Mouse (Mus musculus) urinary bladder, postnatal 36 days (tissue): ENCODE results near the gene Camta1.

ENCODE experiments used
- DNase-seq, 2 experiments: peaks; one replicate each; pipeline ENCODE4 v3.0.0; 2022; ENCODE audit warnings: low spot score in 2 of 2, mixed read lengths in 1 of 2

Camta1 gene

DNA sequence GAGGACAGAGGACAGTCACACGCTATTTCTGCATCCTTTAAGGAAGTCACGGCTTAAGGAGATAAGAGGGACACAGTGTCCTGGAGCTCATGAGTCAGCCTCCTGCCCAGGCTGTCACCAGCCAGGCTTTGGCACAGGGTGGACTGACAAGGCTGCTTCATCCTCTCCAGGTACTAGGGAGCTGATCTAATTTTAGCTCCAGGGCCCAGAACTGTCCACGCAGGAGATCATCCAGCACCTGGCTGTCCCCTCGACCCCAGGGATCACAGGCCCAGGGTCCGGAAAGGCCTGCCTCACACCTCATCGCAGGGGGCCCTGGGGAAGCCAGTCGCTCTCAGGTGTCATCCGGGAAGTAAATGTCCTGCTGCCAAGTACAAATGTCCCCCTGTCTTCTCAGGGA is 341.6 kb downstream of the Camta1 start:
- no peak for DNase-seq

DNA sequence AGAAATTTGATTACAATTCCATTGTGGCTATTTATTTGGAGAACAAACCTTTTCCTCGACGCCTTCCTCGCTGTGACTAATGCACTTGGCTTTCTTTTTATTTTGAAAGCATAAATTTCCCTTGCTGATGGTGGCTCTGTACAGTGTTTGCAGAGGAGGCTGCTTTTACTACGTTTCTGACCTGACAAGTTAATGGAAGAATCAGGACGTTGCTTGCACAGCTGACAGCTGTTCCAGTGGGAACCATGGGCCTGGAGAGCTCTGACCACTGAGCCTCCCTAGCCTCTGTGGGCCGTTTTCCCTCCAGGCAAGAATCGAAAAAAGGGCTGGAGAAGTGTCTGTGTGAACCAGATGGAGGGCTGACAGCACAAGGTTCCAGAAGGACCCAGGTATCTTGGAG is 342.7 kb downstream of the Camta1 start:
- DNase-seq, result no peak

DNA sequence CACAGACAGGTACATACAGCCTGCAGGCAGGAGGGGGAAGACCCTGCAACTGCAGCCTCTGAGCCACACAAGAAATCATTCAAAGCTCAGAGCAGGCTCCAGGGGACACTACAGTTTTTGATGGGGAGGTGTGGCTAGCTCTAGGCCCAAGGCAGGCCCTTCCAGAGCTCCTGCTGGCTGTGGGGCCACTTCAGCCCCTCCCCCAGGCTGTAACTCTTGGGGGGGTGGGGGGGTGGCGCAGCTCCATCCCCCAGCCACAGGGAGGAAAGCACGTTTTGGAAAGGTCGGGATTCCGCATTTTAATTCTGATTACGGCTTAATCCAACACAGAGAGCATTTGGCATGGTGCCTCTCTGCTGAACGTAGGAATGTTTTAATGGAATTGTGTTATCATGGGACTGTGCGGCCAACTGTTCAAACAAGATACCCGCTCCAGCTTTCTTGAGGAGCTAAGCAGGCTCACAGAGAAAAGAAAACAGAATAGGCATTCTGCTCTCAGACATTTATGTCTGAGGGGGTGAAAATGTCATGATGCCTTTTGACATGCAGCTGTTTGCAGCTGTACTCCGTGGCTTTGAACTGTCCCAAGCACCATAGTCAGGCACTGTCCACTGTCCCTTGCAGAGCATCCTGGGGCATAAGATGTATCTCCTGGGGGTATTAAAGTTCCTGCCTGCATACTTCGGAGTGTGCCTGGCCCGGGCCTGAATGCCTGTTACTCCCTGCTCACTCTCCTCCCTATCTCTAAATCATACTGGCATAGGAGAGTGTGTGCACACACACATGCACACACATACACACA is 344.5 kb downstream of the Camta1 start:
- no peak for DNase-seq

DNA sequence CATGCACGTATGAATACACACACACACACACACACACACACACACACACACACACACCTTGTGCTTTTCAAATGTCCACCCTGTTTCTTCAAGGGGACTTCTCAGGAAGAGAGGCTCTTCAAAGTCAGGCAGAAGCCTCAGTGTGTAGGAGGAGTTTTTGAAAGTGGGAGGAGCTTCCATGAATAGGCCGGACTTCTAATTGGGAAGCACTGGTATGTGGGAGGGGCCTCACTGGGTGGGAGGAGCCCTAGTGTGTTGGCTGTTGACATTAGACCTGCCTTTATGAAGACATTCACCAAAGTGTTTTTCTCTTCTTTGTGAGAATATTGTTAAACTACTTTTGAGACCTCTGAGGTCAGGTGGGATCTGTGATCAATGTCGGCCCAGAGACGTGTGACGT is 346.4 kb downstream of the Camta1 start:
- DNase-seq, result no peak

DNA sequence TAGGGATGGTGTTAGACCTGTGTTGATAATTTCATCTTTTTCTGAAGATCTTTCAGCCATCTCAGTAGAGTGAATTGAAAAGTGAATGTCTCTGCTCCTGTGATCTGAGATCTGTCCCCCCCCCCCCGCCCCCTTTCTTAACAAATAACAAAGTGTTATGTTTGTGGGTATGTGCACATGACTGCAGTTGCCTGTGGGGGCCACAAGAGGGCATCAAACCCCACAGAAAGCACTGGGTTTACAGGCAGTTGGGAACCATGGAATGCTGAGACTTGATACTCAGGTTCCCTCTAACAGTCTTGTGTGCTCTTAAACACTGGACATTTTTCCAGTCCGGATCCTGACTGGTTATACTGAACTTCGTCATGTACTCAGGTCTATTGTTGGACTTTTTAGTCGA is 350.6 kb downstream of the Camta1 start:
- DNase-seq, result no peak

DNA sequence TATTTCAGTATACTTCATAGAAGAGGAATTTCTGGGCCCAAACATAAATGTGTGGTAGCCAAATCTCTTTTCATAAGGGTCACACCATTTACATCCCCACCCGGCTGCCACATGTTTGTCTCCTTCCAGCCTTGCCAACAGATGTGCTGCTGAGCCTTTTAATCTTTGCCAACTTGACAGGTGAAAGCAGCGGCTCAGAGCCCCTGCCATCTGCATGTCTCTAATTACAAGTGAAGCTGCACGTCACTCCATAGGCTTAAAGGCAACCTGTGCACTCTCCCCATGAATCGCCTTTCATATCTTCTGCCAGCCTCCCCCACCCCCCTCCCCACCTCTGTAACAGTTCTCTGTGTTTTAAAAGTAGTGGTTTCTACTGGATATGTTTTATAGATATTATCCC is 351.3 kb downstream of the Camta1 start:
- no peak for DNase-seq

DNA sequence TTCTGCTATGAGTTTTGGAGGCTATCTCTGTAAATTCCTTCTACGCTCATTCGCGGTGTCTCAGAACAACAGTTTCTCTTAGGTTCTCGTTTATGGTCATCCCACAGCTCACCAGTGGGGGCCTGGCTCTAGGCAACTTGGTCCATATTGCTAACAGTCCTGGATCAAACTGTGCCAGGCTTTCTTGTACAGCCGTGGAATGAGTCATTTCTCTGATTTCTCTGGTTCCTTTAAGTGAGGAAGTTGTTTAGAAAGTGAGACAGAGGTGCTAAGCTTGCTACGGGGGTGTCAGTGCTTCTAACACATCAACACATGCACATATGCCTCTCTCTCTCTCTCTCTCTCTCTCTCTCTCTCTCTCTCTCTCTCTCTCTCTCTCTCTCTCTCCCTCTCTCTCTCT is 355.0 kb downstream of the Camta1 start:
- DNase-seq, result no peak

DNA sequence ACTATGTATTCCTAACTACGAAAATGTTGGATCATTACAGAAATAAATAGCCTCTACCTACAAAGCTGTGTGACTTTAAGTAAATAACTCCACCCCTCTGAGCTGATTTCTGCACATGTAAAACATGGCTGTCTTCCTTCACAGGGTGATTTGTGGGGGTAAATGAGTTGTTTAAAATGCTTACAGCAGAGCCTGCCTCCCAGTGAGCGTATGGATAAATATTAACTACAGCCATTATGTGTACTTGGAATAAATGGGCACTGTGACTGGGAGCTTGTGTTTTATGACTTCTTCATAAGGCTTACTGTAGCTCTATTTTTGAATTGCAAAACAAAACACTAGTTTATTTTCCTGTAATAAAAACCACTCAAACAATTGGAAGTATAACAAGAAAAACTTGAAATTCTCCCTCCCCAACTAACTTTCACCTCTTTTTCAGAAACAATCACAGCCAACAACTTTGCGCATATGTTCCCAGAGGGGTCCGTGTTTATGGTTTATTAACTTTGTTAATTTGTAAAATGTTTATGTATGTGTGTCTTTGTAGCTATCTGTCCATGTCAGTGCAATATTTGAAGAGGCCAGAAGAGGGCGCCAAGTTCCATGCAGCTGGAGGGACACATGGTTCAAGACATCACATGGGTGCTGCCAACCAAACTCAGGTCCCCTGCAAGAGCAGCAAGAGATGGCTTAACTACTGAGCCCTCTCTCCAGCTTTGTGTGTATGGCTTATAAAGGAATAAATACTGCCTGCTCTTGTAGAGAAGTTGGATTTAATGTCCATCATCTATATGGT is 363.0 kb downstream of the Camta1 start:
- DNase-seq, result no peak

DNA sequence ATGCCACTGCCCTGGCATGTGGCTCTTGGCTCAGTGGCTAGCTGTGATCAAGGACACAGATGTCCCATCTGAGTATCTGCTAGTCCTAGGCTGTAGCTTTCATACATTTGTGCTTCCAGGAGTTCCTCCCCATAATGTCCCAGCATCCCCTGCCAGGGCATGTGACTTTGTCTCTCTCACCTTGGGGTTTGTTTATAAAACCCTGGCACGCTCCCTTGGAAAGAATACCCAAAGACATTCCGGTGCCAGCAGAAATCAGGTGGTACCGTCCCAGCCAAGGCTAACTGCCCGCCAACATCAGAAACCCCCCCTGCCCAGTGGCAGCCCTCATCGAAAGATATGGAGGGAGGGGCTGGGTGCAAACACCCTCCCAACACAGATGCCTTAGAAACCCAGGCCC is 365.1 kb downstream of the Camta1 start:
- DNase-seq, result no peak

DNA sequence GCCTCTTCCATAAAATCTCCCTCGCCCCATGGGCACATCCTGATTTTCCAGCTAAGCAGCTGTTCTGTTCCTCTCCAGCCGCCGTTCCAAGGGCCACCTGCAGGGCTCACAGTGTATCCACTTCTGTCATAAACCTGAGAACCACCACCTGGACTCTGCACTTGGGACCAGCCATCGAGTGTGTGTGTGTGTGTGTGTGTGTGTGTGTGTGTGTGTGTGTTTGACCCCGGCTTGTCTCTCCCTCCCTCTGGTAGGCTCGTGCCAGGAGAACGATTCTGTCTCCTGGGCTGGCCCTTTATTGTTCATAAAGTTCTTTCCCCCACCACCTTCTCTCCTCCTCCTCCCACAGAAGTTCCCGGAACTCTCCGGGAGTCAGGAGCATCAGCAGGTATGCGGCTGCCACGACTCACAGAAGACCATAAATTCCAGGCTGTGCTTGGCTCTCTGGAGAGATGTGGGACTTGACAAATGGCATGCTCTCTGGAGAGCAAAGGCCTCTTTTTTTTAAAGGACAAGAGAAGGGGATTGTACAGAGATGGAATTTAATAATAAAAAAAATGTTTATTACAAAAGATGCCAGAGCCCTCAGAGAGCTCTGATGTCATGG is 366.3 kb downstream of the Camta1 start:
- no peak for DNase-seq

DNA sequence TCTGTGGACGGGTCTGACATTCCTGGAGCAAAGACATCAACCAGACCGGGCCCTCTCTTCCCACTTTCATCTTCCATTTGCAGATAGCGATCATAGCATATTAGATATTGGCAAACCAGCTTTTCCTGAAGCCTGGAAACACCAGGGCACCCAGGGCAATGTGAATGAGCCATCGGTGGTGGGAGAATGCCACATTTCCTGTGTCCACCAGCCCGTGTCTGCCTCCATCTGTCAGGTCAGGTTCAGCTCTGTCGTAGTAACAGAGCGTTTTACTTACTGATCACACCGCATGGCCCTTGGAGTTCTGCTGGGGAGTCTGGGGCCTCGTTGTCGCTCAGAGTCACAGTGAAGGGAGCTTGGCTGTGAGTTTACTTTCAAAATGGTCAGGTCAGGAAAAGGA is 368.9 kb downstream of the Camta1 start:
- no peak for DNase-seq

DNA sequence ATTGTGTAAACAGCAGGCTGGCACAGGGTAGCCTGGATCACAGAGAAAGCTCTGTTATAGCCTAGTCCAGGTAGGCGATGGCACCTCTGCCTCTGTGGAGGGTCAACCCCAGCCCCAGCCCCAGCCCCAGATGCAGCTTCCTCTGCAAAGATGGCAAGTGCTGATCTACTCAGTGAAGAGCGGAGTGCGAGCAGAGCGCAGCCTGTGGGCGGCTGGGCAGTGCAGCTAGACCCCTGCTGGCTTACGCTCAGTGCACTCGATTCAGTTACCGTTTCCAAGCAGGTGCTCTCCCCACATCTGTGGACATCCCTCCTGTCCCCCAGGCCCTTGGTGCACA is 377.7 kb downstream of the Camta1 start:
- DNase-seq, result no peak

DNA sequence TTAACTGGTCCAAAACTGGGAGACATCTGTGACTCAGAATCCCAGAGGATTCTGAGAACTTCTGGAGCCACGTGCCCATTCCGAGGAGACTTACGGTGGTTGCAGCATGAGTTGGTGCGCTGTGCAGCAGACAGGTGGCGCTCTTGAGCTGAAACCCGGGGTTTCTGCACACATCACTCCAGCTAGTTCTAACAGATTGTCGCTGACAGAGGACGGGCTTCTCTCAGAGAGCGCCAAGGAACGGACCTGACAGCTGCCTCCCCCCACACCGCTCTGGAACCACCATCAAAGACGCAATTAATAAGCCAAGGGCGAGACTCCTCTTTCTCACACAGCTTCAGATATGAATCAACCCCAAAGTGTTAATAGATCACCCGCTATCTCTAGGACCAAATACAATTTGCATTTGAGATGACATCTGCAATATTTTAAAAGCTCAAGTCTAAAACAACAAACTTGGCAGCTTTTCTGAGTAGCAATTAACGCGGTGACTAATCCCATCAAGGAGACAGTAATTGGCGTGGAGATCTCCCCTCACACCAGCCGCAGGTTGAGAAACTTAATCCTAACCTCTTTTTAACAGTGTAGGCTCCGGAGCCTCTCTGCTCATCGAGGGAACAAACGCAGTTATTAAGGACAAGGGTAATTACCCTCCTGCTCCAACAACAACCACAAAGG is 378.2 kb downstream of the Camta1 start:
- DNase-seq, result peak; percentile 18 to 31

DNA sequence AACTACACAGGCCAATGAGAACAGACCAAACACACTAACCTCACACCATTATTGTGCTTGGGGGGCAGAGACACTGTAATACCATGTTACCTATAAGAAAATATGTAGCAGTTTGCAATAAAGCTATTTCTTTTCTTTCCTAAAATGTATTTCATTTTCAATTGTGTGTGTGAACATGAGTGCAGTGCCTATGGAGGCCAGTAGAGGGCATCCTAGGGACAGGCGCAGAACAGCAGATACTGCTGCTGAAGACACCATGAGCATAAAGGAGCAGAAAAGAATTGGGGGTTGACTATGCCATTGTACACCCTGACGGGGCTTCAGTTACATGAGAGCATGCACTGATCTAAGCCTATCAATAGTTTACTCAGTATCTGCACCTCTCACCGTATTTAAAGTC is 380.7 kb downstream of the Camta1 start:
- no peak for DNase-seq

DNA sequence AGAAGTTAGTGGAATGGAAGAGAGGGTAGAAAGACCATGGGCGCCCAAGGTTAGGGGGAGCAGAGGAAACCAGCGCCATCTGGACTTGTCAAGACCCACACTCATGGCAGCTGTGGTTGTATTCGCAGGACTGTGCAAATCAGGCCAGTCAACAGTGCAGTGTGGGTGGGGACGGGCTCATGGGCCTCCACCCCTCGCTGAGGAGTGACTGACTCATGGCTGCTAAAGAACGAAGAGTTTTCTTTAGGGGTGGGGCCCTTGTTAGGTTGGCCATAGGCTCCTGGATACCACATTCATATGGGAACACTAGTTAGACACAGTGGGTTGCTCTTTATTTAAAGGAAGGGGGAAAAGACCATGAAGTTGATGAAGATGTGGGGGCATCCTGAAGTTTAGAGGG is 383.7 kb downstream of the Camta1 start:
- DNase-seq, result no peak

DNA sequence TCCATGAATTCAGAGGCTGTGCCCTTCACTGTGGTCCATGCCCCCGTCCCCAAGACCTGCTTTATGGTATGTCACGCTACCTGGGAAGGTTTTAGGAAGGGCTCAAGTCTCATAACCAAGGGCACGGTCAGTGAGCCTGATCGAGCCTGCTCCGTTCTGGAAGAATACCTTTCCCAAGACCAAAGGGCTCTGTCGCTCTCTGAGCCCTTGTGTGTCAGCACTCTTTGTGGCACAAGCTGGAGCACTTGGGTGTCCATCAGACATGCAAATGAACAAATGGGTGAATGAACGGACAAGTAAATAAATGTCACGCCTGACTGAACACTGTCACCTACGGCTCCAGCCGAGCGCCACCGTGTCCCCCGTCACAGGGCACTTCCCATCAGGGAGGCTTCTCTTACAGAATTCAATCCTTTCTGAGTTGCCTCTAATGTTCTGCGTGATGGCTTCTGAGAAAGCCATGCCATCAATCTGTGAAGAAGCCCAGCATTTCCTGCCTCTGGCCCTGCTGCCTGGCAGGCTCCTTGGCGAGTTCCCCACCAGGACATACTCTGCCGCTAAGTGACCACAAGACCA is 386.7 kb downstream of the Camta1 start:
- no peak for DNase-seq

DNA sequence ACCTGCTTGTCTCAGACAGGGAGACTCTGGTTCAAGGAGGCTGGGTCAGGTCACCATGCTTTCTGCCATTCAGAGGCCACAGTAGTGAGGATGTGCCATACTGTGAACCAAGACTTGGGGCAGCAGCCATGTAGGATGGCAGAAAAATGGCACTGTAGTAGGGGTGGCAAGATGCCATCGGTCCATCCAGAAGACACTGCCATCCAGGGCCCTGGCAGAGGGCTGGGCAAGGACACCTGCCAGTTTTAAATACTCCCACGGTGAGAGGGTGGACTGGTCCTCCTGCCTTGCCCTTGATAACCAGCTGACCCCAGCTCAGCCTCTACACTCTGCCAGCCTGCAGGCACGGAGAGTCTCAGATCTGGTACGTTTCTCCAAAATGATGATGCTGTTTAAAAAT is 389.8 kb downstream of the Camta1 start:
- no peak for DNase-seq

DNA sequence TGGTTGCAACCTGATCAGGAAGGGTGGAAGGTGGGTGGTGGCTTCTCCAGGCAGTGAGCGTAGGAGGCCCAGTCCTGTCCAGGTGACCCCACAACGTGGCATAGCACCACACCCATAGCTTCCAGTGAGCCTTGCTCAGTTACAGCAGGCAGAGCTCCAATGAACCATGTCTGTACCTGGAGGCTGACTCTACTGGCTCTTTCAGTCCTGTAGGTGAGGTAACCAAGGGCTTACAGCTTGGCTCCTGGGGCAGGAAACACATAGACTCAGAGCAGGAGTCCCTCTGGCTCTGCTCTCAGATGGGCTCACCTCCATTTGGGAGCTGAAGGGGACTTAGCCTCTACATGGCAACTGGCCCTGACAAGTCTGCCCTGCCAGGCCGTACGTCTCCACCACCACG is 393.3 kb downstream of the Camta1 start:
- DNase-seq, result no peak

DNA sequence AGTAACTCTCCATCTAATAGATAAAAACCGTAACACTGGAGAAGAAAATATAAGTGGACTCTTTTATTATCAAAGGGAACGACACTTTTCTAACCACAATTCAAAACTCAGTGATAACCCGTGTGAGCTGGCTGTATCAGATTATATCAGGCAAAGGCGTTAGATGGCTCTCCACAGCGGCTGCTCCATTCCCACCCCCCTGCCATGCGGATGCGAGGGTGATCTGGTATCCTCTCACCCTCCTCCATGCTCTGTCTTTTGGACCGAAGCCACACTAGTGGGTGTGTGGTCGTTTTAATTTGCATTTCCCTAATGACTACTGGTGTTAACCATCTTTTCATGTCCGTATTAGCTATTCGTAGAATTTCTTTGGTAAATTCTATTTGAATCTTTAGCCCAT is 403.0 kb downstream of the Camta1 start:
- DNase-seq, result no peak

DNA sequence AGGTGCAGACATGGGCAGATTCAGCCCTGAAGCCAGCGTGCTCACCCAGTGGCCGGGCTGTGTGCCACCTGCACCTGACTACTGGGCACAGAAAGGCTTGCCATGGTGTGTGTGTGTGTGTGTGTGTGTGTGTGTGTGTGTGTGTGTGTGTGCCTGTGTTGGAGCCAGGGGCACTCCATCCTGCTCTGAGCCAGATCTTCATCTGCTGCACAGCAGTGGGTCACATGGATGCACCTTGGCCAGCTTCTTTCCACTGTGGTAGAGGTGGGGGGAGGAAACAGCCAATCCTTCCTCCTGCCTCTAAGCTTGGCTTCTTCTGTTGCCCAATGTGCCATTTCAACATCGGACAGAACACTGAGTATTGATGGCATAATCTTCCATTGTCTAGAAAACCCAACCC is 407.1 kb downstream of the Camta1 start:
- no peak for DNase-seq

DNA sequence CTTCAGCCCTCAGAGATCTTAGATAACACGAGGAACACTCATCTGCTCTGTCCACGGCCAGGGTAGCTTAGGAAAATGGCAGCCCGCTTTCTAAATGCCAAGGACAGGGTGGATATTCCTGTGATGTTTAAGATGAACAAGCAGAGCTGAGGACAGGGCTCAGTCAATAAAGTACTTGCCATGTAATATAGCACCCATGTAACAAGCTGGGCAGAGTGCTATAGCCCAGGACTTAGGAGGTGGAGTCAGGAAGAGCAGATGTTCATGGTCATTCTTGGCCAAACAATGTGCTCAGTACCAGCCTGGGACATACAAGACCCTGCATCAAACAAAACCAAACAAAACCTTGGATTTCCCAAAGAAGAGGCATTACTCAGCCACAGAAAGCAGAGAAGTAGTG is 407.6 kb downstream of the Camta1 start:
- no peak for DNase-seq

DNA sequence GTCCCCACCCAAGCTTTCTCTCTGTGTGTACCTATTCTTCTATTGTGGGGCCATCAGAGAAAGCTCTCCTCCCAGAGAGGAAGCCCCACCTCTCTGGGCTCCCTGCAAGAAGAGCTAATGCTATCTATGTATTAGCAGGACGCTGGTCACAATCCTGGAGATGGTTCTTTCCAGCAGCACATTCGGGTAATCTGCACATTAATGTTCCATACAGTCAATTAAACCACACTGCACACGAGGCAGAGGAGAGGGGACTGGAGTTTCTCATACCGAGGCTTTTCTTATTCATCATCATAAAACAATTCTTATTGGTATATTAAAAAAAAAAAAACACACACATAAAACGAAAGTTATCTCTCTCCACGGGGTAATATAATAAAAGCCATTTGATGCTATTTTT is 409.8 kb downstream of the Camta1 start:
- DNase-seq, result no peak
